ENCODE assay signal across 12 mouse cellular contexts in genomic region chr17:26936921-26937695, GRCm38 (mm10). TPM values are rescaled to one million over a fixed set of nuclear protein-coding genes. Genes with fewer than 3 reads are reported as not detected.
DNase-seq lines count a peak whose midpoint lies in the region; ATAC-seq lines count a peak whose summit lies in the region.
"Had no signal": no experiment of that assay in that cellular context is flagged by ENCODE, and none has a peak within 500 bp of the region (broad histone marks: within the 10 kb centered on the region; RNA-seq: fewer than 3 reads in every experiment).

No protein-coding gene starts in this region.

- H3K36me3 ChIP-seq in hindbrain, embryonic 11.5 days (ENCODE audit: control insufficient read depth, insufficient read depth, low read length): peaks cover 3% of the 10 kb centered on the region; the same call in 1 of the 2 replicates
- H3K36me3 ChIP-seq in hindbrain, embryonic 13.5 days: peaks cover 32% of the 10 kb centered on the region
- H3K36me3 ChIP-seq in neural tube, embryonic 12.5 days: peaks cover 28% of the 10 kb centered on the region
- H3K36me3 ChIP-seq in liver, embryonic 15.5 days (replicated peaks): peaks cover 42% of the 10 kb centered on the region

- 87% methylated on average over 14 of the region's 15 CpGs for WGBS in hindbrain, embryonic 11.5 days
- 90% methylated on average over 15 of the region's 15 CpGs for WGBS in hindbrain, embryonic 13.5 days
- 91% methylated on average over 15 of the region's 15 CpGs for WGBS in neural tube, embryonic 12.5 days
- WGBS in liver, embryonic 15.5 days (ENCODE audit: insufficient replicate concordance): 78% methylated on average over 15 of the region's 15 CpGs

- no peak overlapping the region for H3K27ac ChIP-seq in hindbrain, embryonic 11.5 days (ENCODE audit: low read depth, low read length)
- no peak overlapping the region for H3K27ac ChIP-seq in hindbrain, embryonic 13.5 days
- no peak overlapping the region for H3K27ac ChIP-seq in neural tube, embryonic 12.5 days
- H3K27ac ChIP-seq in liver, embryonic 15.5 days (replicated peaks): no peak overlapping the region
- H3K27ac ChIP-seq: liver, embryonic 14.5 days; midbrain, embryonic 13.5 days had no signal

- H3K4me2 ChIP-seq in hindbrain, embryonic 11.5 days (replicated peaks; ENCODE audit: low read depth, low read length): 0 out of 2 replicates have a peak overlapping the region, but pooled peaks have one; percentile 3
- no peak overlapping the region for H3K4me2 ChIP-seq in hindbrain, embryonic 13.5 days
- H3K4me2 ChIP-seq in neural tube, embryonic 12.5 days (replicated peaks): 0 out of 2 replicates have a peak overlapping the region, but pooled peaks have one; percentile 96
- H3K4me2 ChIP-seq in liver, embryonic 15.5 days: peak overlapping the region; percentile 97

- ATAC-seq in hindbrain, embryonic 11.5 days (ENCODE audit: low FRiP score): no peak
- no peak for ATAC-seq in hindbrain, embryonic 13.5 days (ENCODE audit: low FRiP score)
- ATAC-seq in neural tube, embryonic 12.5 days (ENCODE audit: low FRiP score, low read depth): no peak
- ATAC-seq in liver, embryonic 15.5 days (ENCODE audit: insufficient read depth): no peak
- ATAC-seq: inflammation-experienced regulatory T-cells, adult 6 months; midbrain, embryonic 13.5 days had no signal

- H3K4me1 ChIP-seq in hindbrain, embryonic 11.5 days (replicated peaks; ENCODE audit: control insufficient read depth, insufficient read depth, low read length): peaks cover 13% of the 10 kb centered on the region
- peaks cover 69% of the 10 kb centered on the region for H3K4me1 ChIP-seq in hindbrain, embryonic 13.5 days (replicated peaks)
- H3K4me1 ChIP-seq in neural tube, embryonic 12.5 days: peaks cover 53% of the 10 kb centered on the region
- H3K4me1 ChIP-seq in liver, embryonic 15.5 days (replicated peaks): peaks cover 72% of the 10 kb centered on the region

- no peak overlapping the region for H3K4me3 ChIP-seq in hindbrain, embryonic 11.5 days (ENCODE audit: low read depth, low read length)
- no peak overlapping the region for H3K4me3 ChIP-seq in hindbrain, embryonic 13.5 days
- H3K4me3 ChIP-seq in neural tube, embryonic 12.5 days: no peak overlapping the region
- H3K4me3 ChIP-seq in liver, embryonic 15.5 days (replicated peaks): peak overlapping the region; percentile 77; the same call in 1 of the 2 replicates

- DNase-seq in cerebellum, adult 11-12 months: peak; percentile 67
- DNase-seq in cerebellum, postnatal 4 days (ENCODE audit: low spot score in 2 of 2): no peak
- no peak for DNase-seq in hindbrain, embryonic 11.5 days (ENCODE audit: low spot score)
- DNase-seq in neural tube, embryonic 10.5 days (ENCODE audit: extremely low spot score, low spot score): no peak
- no peak for DNase-seq in spleen, adult 18-20 months
- DNase-seq: layer of hippocampus, adult 9-11 months had no signal

- H3K9ac ChIP-seq in hindbrain, embryonic 11.5 days (ENCODE audit: low read depth, low read length): peak overlapping the region; percentile 7; the same call in 1 of the 2 replicates
- H3K9ac ChIP-seq in hindbrain, embryonic 13.5 days: no peak overlapping the region; the same call in 1 of the 2 replicates
- H3K9ac ChIP-seq in neural tube, embryonic 12.5 days: no peak overlapping the region
- no peak overlapping the region for H3K9ac ChIP-seq in liver, embryonic 15.5 days

- no peaks in the 10 kb centered on the region for H3K9me3 ChIP-seq in hindbrain, embryonic 11.5 days (ENCODE audit: control insufficient read depth, low read length)
- no peaks in the 10 kb centered on the region for H3K9me3 ChIP-seq in hindbrain, embryonic 13.5 days
- H3K9me3 ChIP-seq in neural tube, embryonic 12.5 days: no peaks in the 10 kb centered on the region
- no peaks in the 10 kb centered on the region for H3K9me3 ChIP-seq in liver, embryonic 15.5 days (replicated peaks)
- H3K9me3 ChIP-seq: midbrain, embryonic 13.5 days had no signal

- no peaks in the 10 kb centered on the region for H3K27me3 ChIP-seq in hindbrain, embryonic 11.5 days (ENCODE audit: control insufficient read depth, insufficient read depth, low read length)
- no peaks in the 10 kb centered on the region for H3K27me3 ChIP-seq in hindbrain, embryonic 13.5 days
- no peaks in the 10 kb centered on the region for H3K27me3 ChIP-seq in neural tube, embryonic 12.5 days (replicated peaks)
- H3K27me3 ChIP-seq in liver, embryonic 15.5 days: no peaks in the 10 kb centered on the region
- H3K27me3 ChIP-seq: midbrain, embryonic 13.5 days had no signal

RNA-seq across cellular contexts. Expression of gene Cuta, which starts 2.3 kb away (rescaled TPM):
- 135 and 154 TPM in 2 replicates for polyA plus RNA-seq in hindbrain, embryonic 11.5 days (2014; fragmentation: Nextera tagmentation; extraction: Ambion mirVana)
- 133 and 148 TPM in 2 replicates for polyA plus RNA-seq in hindbrain, embryonic 13.5 days (2015; fragmentation: Nextera tagmentation; extraction: Ambion mirVana)
- polyA plus RNA-seq in neural tube, embryonic 12.5 days (2016; fragmentation: Nextera tagmentation; extraction: Ambion mirVana): 151 and 153 TPM in 2 replicates
- polyA plus RNA-seq in liver, embryonic 15.5 days (2015; fragmentation: Nextera tagmentation; extraction: Ambion mirVana): 85.9 and 86.7 TPM in 2 replicates

RNA-seq across cellular contexts. Expression of gene Syngap1, which starts 3.9 kb away (rescaled TPM):
- 3.4 and 4.7 TPM in 2 replicates for polyA plus RNA-seq in hindbrain, embryonic 11.5 days (2014; fragmentation: Nextera tagmentation; extraction: Ambion mirVana)
- 4.6 and 5.9 TPM in 2 replicates for polyA plus RNA-seq in hindbrain, embryonic 13.5 days (2015; fragmentation: Nextera tagmentation; extraction: Ambion mirVana)
- polyA plus RNA-seq in neural tube, embryonic 12.5 days (2016; fragmentation: Nextera tagmentation; extraction: Ambion mirVana): 2.6 and 3.5 TPM in 2 replicates
- 0.21 and 0.28 TPM in 2 replicates for polyA plus RNA-seq in liver, embryonic 15.5 days (2015; fragmentation: Nextera tagmentation; extraction: Ambion mirVana)
- polyA plus RNA-seq: inflammation-experienced regulatory T-cells, adult 6 months had no signal

RNA-seq across cellular contexts. Expression of gene Phf1, which starts 4.3 kb away (rescaled TPM):
- polyA plus RNA-seq in hindbrain, embryonic 11.5 days (2014; fragmentation: Nextera tagmentation; extraction: Ambion mirVana): 4.5 and 5.5 TPM in 2 replicates
- 17.9 and 19.2 TPM in 2 replicates for polyA plus RNA-seq in hindbrain, embryonic 13.5 days (2015; fragmentation: Nextera tagmentation; extraction: Ambion mirVana)
- 14.5 and 15.9 TPM in 2 replicates for polyA plus RNA-seq in neural tube, embryonic 12.5 days (2016; fragmentation: Nextera tagmentation; extraction: Ambion mirVana)
- 1.8 and 2.6 TPM in 2 replicates for polyA plus RNA-seq in liver, embryonic 15.5 days (2015; fragmentation: Nextera tagmentation; extraction: Ambion mirVana)

RNA-seq across cellular contexts. Expression of gene Kifc5b, which starts 20.2 kb away (rescaled TPM):
- polyA plus RNA-seq in hindbrain, embryonic 11.5 days (2014; fragmentation: Nextera tagmentation; extraction: Ambion mirVana): 4.6 and 5.9 TPM in 2 replicates
- polyA plus RNA-seq in hindbrain, embryonic 13.5 days (2015; fragmentation: Nextera tagmentation; extraction: Ambion mirVana): 3.6 and 4.5 TPM in 2 replicates
- 6.0 and 7.0 TPM in 2 replicates for polyA plus RNA-seq in neural tube, embryonic 12.5 days (2016; fragmentation: Nextera tagmentation; extraction: Ambion mirVana)
- polyA plus RNA-seq in liver, embryonic 15.5 days (2015; fragmentation: Nextera tagmentation; extraction: Ambion mirVana): 5.2 and 5.9 TPM in 2 replicates

RNA-seq across cellular contexts. Expression of gene Zbtb9, which starts 35.9 kb away (rescaled TPM):
- 10.5 and 13.2 TPM in 2 replicates for polyA plus RNA-seq in hindbrain, embryonic 11.5 days (2014; fragmentation: Nextera tagmentation; extraction: Ambion mirVana)
- polyA plus RNA-seq in hindbrain, embryonic 13.5 days (2015; fragmentation: Nextera tagmentation; extraction: Ambion mirVana): 17.8 and 18.0 TPM in 2 replicates
- 17.6 and 19.4 TPM in 2 replicates for polyA plus RNA-seq in neural tube, embryonic 12.5 days (2016; fragmentation: Nextera tagmentation; extraction: Ambion mirVana)
- 5.0 and 5.8 TPM in 2 replicates for polyA plus RNA-seq in liver, embryonic 15.5 days (2015; fragmentation: Nextera tagmentation; extraction: Ambion mirVana)
